Mouse (Mus musculus) intestine, embryonic 14.5 days (tissue): Measurements from ENCODE around the gene Chic2. TPM values are rescaled to one million over a fixed set of nuclear protein-coding genes. Genes with fewer than 3 reads are reported as not detected.

ENCODE experiments used
- ATAC-seq: fragments of 200-750 bp; cut with Nextera tagmentation; replicated peaks from 2 replicates; pipeline ENCODE4 v1.8.0; 2017; ENCODE audit warnings: low read depth, moderate number of reproducible peaks, moderate TSS enrichment, moderate library complexity; ENCODE audit not compliant: low FRiP score, low TSS enrichment
- DNase-seq: peaks from one replicate; pipeline ENCODE4 v3.0.0-alpha.2; 2018; ENCODE audit warnings: low spot score
- H3K27ac ChIP-seq: fragments of 300-500 bp; sonication (generic); 2 replicates; pipeline ENCODE4 v1.5.1; 2014; ENCODE audit warnings: low read depth, mild to moderate bottlenecking, control low read depth
- H3K27me3 ChIP-seq: fragments of 300-500 bp; sonication (generic); replicated peaks from 2 replicates; pipeline ENCODE4 v1.6.1; 2014; ENCODE audit warnings: low read length, control low read depth; ENCODE audit not compliant: control insufficient read depth, insufficient read depth
- H3K36me3 ChIP-seq: fragments of 300-500 bp; sonication (generic); 2 replicates; pipeline ENCODE4 v1.6.1; 2014; ENCODE audit warnings: low read length, control low read depth; ENCODE audit not compliant: control insufficient read depth, insufficient read depth
- H3K4me1 ChIP-seq: fragments of 300-500 bp; sonication (generic); replicated peaks from 2 replicates; pipeline ENCODE4 v1.6.1; 2014; ENCODE audit warnings: low read length, control low read depth, mixed read lengths; ENCODE audit not compliant: control insufficient read depth, insufficient read depth
- H3K4me2 ChIP-seq: fragments of 300-500 bp; sonication (generic); 2 replicates; pipeline ENCODE4 v1.6.1; 2014; ENCODE audit warnings: low read length
- H3K4me3 ChIP-seq: fragments of 300-500 bp; sonication (generic); 2 replicates; pipeline ENCODE4 v1.5.1; 2014; ENCODE audit warnings: low read depth, low read length, control low read depth, mixed read lengths
- H3K9ac ChIP-seq: fragments of 300-500 bp; sonication (generic); 2 replicates; pipeline ENCODE4 v1.6.1; 2014; ENCODE audit warnings: mild to moderate bottlenecking, low read length
- H3K9me3 ChIP-seq: fragments of 300-500 bp; sonication (generic); 2 replicates; pipeline ENCODE4 v1.6.1; 2016; ENCODE audit warnings: low read length, control low read depth; ENCODE audit not compliant: control insufficient read depth
- WGBS: fragments of 180-500 bp; shearing (Covaris S2); extraction: QIAGEN DNeasy Blood & Tissue Kit; methylation state at CpG from one replicate; pipeline ENCODE4 v1.1.7; 2014; 5-methylcytosine and 5-hydroxymethylcytosine counted together
- polyA plus RNA-seq: library from polyadenylated mRNA; unstranded; fragments of >200 nt; fragmentation: Nextera tagmentation; extraction: Ambion mirVana; gene quantifications from 2 replicates; pipeline ENCODE4 v1.2.1, GENCODE M21; 2014

The Chic2 gene
- polyA plus RNA-seq, 1 experiment from 2014 or later = 39.2 TPM

GRCm38 (mm10) chr5:75046681-75047321 is 2.2 kb upstream of the Chic2 start:
- Histone ChIP-seq H3K4me2 (no peak overlapping the region), H3K9ac (no peak overlapping the region), H3K27ac (no peak overlapping the region), H3K4me1 (peaks cover 11% of the 10 kb centered on the region), H3K36me3 (no peaks in the 10 kb centered on the region), H3K9me3 (no peaks in the 10 kb centered on the region), H3K27me3 (no peaks in the 10 kb centered on the region), H3K4me3 (no peak overlapping the region)
- 43% methylated on average over 15 of the region's 15 CpGs for WGBS
- DNase-seq (no peak), ATAC-seq (no peak)

GRCm38 (mm10) chr5:75045371-75045770 is 797 bp upstream of the Chic2 start:
- H3K4me2 ChIP-seq = no peak overlapping the region
- H3K9me3 ChIP-seq = no peaks in the 10 kb centered on the region
- H3K27me3 ChIP-seq = no peaks in the 10 kb centered on the region
- no peak overlapping the region for H3K9ac ChIP-seq
- 76% methylated on average over 7 of the region's 7 CpGs for WGBS
- ATAC-seq = no peak
- no peak overlapping the region for H3K4me3 ChIP-seq
- H3K36me3 ChIP-seq = no peaks in the 10 kb centered on the region
- peaks cover 11% of the 10 kb centered on the region for H3K4me1 ChIP-seq
- DNase-seq = no peak
- H3K27ac ChIP-seq = no peak overlapping the region

GRCm38 (mm10) chr5:75043621-75044301 is 813 bp downstream of the Chic2 start:
- Histone ChIP-seq H3K27ac (peak overlapping the region; percentile 87), H3K4me2 (peak overlapping the region; percentile 77), H3K27me3 (no peaks in the 10 kb centered on the region), H3K36me3 (no peaks in the 10 kb centered on the region), H3K9me3 (no peaks in the 10 kb centered on the region), H3K9ac (peak overlapping the region; percentile 99), H3K4me1 (peaks cover 11% of the 10 kb centered on the region), H3K4me3 (peak overlapping the region; percentile 89)
- DNase-seq (peak; percentile 83), ATAC-seq (peak; percentile 85)
- WGBS = 0% methylated on average over 34 of the region's 36 CpGs

GRCm38 (mm10) chr5:75043011-75043445 is 1.5 kb downstream of the Chic2 start:
- no peak overlapping the region for H3K27ac ChIP-seq
- H3K27me3 ChIP-seq = no peaks in the 10 kb centered on the region
- H3K36me3 ChIP-seq = no peaks in the 10 kb centered on the region
- H3K4me3 ChIP-seq = peak overlapping the region; percentile 89
- DNase-seq (no peak), ATAC-seq (no peak)
- peak overlapping the region; percentile 99 for H3K9ac ChIP-seq
- peaks cover 11% of the 10 kb centered on the region for H3K4me1 ChIP-seq
- H3K4me2 ChIP-seq = peak overlapping the region; percentile 77
- WGBS = 34% methylated on average over 9 of the region's 9 CpGs
- no peaks in the 10 kb centered on the region for H3K9me3 ChIP-seq

- H3K36me3 ChIP-seq = no peaks in the 10 kb centered on the region
- DNase-seq = no peak
- no peak overlapping the region for H3K9ac ChIP-seq
- no peak overlapping the region for H3K4me3 ChIP-seq
- WGBS = 92% methylated on average over 1 of the region's 1 CpGs
- no peak overlapping the region for H3K4me2 ChIP-seq
- ATAC-seq = no peak
- H3K27me3 ChIP-seq = no peaks in the 10 kb centered on the region
- H3K27ac ChIP-seq = no peak overlapping the region
- peaks cover 11% of the 10 kb centered on the region for H3K4me1 ChIP-seq
- no peaks in the 10 kb centered on the region for H3K9me3 ChIP-seq
These were observed 5.3 kb downstream of the Chic2 start for GRCm38 (mm10) chr5:75039307-75039706.

- Histone ChIP-seq H3K4me3 (no peak overlapping the region), H3K9me3 (no peaks in the 10 kb centered on the region), H3K4me2 (no peak overlapping the region), H3K36me3 (peaks cover 7% of the 10 kb centered on the region), H3K27me3 (no peaks in the 10 kb centered on the region), H3K4me1 (0 out of 2 replicates have a peak, but pooled peaks cover 3% of the 10 kb centered on the region), H3K27ac (no peak overlapping the region), H3K9ac (no peak overlapping the region)
- DNase-seq = no peak
- no peak for ATAC-seq
- 90% methylated on average over 3 of the region's 3 CpGs for WGBS
These were observed 9.1 kb downstream of the Chic2 start for GRCm38 (mm10) chr5:75035475-75035874.

- Histone ChIP-seq H3K36me3 (peaks cover 17% of the 10 kb centered on the region), H3K9me3 (no peaks in the 10 kb centered on the region), H3K27me3 (no peaks in the 10 kb centered on the region), H3K4me2 (no peak overlapping the region), H3K9ac (no peak overlapping the region), H3K4me1 (no peaks in the 10 kb centered on the region), H3K4me3 (no peak overlapping the region), H3K27ac (no peak overlapping the region)
- 78% methylated on average over 1 of the region's 1 CpGs for WGBS
- DNase-seq (no peak), ATAC-seq (no peak)
These were observed 29.8 kb downstream of the Chic2 start for GRCm38 (mm10) chr5:75014768-75015167.

GRCm38 (mm10) chr5:75012771-75013421 is 31.7 kb downstream of the Chic2 start:
- ATAC-seq (no peak), DNase-seq (no peak)
- Histone ChIP-seq H3K4me3 (no peak overlapping the region), H3K27ac (no peak overlapping the region), H3K4me2 (no peak overlapping the region), H3K27me3 (no peaks in the 10 kb centered on the region), H3K4me1 (no peaks in the 10 kb centered on the region), H3K9ac (no peak overlapping the region), H3K36me3 (peaks cover 18% of the 10 kb centered on the region), H3K9me3 (0 out of 2 replicates have a peak, but pooled peaks cover 3% of the 10 kb centered on the region)
- WGBS = 75% methylated on average over 8 of the region's 8 CpGs
